Mouse (Mus musculus): ENCODE data around the gene Rbm17. TPM values are rescaled to one million over a fixed set of nuclear protein-coding genes. Genes with fewer than 3 reads are reported as not detected.
A peak's percentile ranks its signal among the peaks of the same experiment; 100 is the strongest.

Rbm17 gene
- polyA plus RNA-seq (2014; fragmentation: Nextera tagmentation; extraction: Ambion mirVana): 205 and 214 TPM in 2 replicates

DNA sequence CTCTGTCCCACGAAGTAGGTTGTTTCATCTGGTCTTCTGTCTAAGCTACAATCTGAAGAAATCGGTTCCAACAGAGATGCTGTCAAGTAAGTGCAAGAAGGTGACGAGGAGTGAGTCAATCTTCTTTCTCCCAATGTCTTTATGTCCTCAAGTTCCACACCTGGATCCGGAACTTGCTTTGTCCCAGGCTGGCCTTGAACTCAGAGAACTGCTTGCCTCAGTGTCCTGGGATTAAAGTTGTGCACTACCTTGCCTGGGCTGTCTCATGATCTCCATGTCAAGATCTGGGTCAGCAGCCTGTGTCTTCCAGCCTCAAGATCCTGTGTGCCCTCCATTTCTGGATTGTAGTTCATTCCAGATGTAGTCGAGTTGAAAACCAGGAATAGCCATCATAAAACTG lies at the start of gene Rbm17:
Rbm17 (minus strand) TSS at position 101 of the 400 bp plus-strand sequence.
- H3K4me2 ChIP-seq (ENCODE audit: low read depth, severe bottlenecking): no peak within 1 kb of the TSS; the same call in 1 of the 2 replicates
- 87% methylated on average over 5 of the region's 5 CpGs for WGBS
- H3K36me3 ChIP-seq (ENCODE audit: control insufficient read depth, insufficient read depth, low read length): peaks cover 2% of the 10 kb centered on the region; the same call in 1 of the 2 replicates
- ATAC-seq (ENCODE audit: insufficient number of reproducible peaks, low FRiP score, low TSS enrichment, low read depth): no peak
- 0 out of 2 replicates have a peak, but pooled peaks cover 3% of the 10 kb centered on the region for H3K4me1 ChIP-seq (ENCODE audit: control insufficient read depth, insufficient read depth, low read length)
- H3K9ac ChIP-seq (ENCODE audit: low read length): peak within 1 kb of the TSS; percentile 97
- no peaks in the 10 kb centered on the region for H3K9me3 ChIP-seq (ENCODE audit: control insufficient read depth, low read length)
- no peaks in the 10 kb centered on the region for H3K27me3 ChIP-seq (ENCODE audit: control insufficient read depth, insufficient read depth, low read length)
- no peak for DNase-seq (ENCODE audit: low spot score)
- peak within 1 kb of the TSS; percentile 96 for H3K4me3 ChIP-seq (ENCODE audit: low read depth, low read length)
- 0 out of 2 replicates have a peak within 1 kb of the TSS, but pooled peaks have one; percentile 9 for H3K27ac ChIP-seq (replicated peaks; ENCODE audit: low read depth, low read length)

DNA sequence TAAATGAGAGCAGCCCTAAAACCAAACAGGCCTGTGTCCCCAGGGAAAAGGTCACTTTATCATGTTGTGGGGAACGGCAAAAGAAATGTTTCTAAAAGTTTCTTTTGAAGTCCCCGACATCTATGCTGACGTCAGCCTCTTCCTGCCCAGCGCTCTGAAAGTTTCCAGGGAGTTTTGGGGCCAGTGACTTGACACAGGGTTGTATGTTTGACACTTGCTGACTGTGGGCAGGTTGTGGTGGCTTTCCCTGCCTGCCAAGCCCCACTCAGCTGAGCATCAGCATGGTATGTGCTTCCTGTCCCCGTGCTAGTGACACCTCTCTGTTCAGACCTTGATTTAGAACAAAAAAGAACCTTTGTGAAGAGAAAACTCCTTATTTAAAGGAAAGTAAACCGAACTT lies 49.4 kb upstream of the Rbm17 start:
- H3K9me3 ChIP-seq (ENCODE audit: control insufficient read depth, low read length): no peaks in the 10 kb centered on the region
- no peak overlapping the region for H3K9ac ChIP-seq (ENCODE audit: low read length)
- no peak for ATAC-seq (ENCODE audit: insufficient number of reproducible peaks, low FRiP score, low TSS enrichment, low read depth)
- H3K36me3 ChIP-seq (ENCODE audit: control insufficient read depth, insufficient read depth, low read length): no peaks in the 10 kb centered on the region
- no peak for DNase-seq (ENCODE audit: low spot score)
- no peak overlapping the region for H3K4me2 ChIP-seq (ENCODE audit: low read depth, severe bottlenecking)
- no peaks in the 10 kb centered on the region for H3K4me1 ChIP-seq (ENCODE audit: control insufficient read depth, insufficient read depth, low read length)
- WGBS: 59% methylated on average over 6 of the region's 6 CpGs
- H3K27ac ChIP-seq (replicated peaks; ENCODE audit: low read depth, low read length): no peak overlapping the region
- no peaks in the 10 kb centered on the region for H3K27me3 ChIP-seq (ENCODE audit: control insufficient read depth, insufficient read depth, low read length)
- H3K4me3 ChIP-seq (ENCODE audit: low read depth, low read length): no peak overlapping the region

GRCm38 (mm10) chr2:11652780-11653179 lies 48.8 kb upstream of the Rbm17 start:
- no peak for DNase-seq (ENCODE audit: low spot score)
- no peak overlapping the region for H3K4me2 ChIP-seq (ENCODE audit: low read depth, severe bottlenecking)
- no peak overlapping the region for H3K4me3 ChIP-seq (ENCODE audit: low read depth, low read length)
- no peak overlapping the region for H3K27ac ChIP-seq (replicated peaks; ENCODE audit: low read depth, low read length)
- no peaks in the 10 kb centered on the region for H3K27me3 ChIP-seq (ENCODE audit: control insufficient read depth, insufficient read depth, low read length)
- H3K36me3 ChIP-seq (ENCODE audit: control insufficient read depth, insufficient read depth, low read length): no peaks in the 10 kb centered on the region
- no peaks in the 10 kb centered on the region for H3K4me1 ChIP-seq (ENCODE audit: control insufficient read depth, insufficient read depth, low read length)
- no peak for ATAC-seq (ENCODE audit: insufficient number of reproducible peaks, low FRiP score, low TSS enrichment, low read depth)
- no peak overlapping the region for H3K9ac ChIP-seq (ENCODE audit: low read length)
- WGBS: 82% methylated on average over 2 of the region's 2 CpGs
- no peaks in the 10 kb centered on the region for H3K9me3 ChIP-seq (ENCODE audit: control insufficient read depth, low read length)

GRCm38 (mm10) chr2:11652196-11652595 lies 48.2 kb upstream of the Rbm17 start:
- Histone ChIP-seq H3K9me3 (ENCODE audit: control insufficient read depth, low read length) (no peaks in the 10 kb centered on the region), H3K4me2 (ENCODE audit: low read depth, severe bottlenecking) (no peak overlapping the region), H3K36me3 (ENCODE audit: control insufficient read depth, insufficient read depth, low read length) (no peaks in the 10 kb centered on the region), H3K4me3 (ENCODE audit: low read depth, low read length) (no peak overlapping the region), H3K27ac (replicated peaks; ENCODE audit: low read depth, low read length) (no peak overlapping the region), H3K9ac (ENCODE audit: low read length) (no peak overlapping the region), H3K27me3 (ENCODE audit: control insufficient read depth, insufficient read depth, low read length) (no peaks in the 10 kb centered on the region), H3K4me1 (ENCODE audit: control insufficient read depth, insufficient read depth, low read length) (no peaks in the 10 kb centered on the region)
- DNase-seq (ENCODE audit: low spot score) (no peak), ATAC-seq (ENCODE audit: insufficient number of reproducible peaks, low FRiP score, low TSS enrichment, low read depth) (no peak)
- 81% methylated on average over 3 of the region's 3 CpGs for WGBS

GRCm38 (mm10) chr2:11651476-11651875 lies 47.5 kb upstream of the Rbm17 start:
- no peaks in the 10 kb centered on the region for H3K9me3 ChIP-seq (ENCODE audit: control insufficient read depth, low read length)
- no peak overlapping the region for H3K27ac ChIP-seq (replicated peaks; ENCODE audit: low read depth, low read length)
- no peak overlapping the region for H3K9ac ChIP-seq (ENCODE audit: low read length)
- H3K27me3 ChIP-seq (ENCODE audit: control insufficient read depth, insufficient read depth, low read length): no peaks in the 10 kb centered on the region
- DNase-seq (ENCODE audit: low spot score) (no peak), ATAC-seq (ENCODE audit: insufficient number of reproducible peaks, low FRiP score, low TSS enrichment, low read depth) (no peak)
- no peaks in the 10 kb centered on the region for H3K4me1 ChIP-seq (ENCODE audit: control insufficient read depth, insufficient read depth, low read length)
- no peak overlapping the region for H3K4me3 ChIP-seq (ENCODE audit: low read depth, low read length)
- H3K36me3 ChIP-seq (ENCODE audit: control insufficient read depth, insufficient read depth, low read length): no peaks in the 10 kb centered on the region
- 58% methylated on average over 3 of the region's 3 CpGs for WGBS
- H3K4me2 ChIP-seq (ENCODE audit: low read depth, severe bottlenecking): no peak overlapping the region

DNA sequence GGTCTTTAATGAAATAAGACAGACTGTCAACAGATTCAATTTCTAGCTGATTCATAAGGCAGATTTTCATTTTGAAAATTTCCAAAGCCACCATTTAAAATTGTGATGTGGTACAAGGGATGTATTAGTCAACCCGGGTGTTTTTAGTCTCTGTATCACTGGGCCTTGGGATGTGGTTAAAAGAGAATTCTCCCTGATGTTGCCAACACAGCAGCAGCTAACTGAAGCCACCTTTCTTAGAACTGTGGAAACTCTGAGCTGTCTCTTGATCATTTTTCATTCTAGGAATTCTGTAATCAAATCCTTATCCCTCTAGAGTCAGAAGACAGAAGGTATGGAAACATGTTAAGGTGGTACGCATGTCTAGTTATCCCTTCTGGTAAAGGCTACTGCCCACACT lies 41.3 kb upstream of the Rbm17 start:
- Histone ChIP-seq H3K36me3 (ENCODE audit: control insufficient read depth, insufficient read depth, low read length) (no peaks in the 10 kb centered on the region), H3K9ac (ENCODE audit: low read length) (no peak overlapping the region), H3K4me2 (ENCODE audit: low read depth, severe bottlenecking) (no peak overlapping the region), H3K9me3 (ENCODE audit: control insufficient read depth, low read length) (no peaks in the 10 kb centered on the region), H3K27ac (replicated peaks; ENCODE audit: low read depth, low read length) (no peak overlapping the region), H3K27me3 (ENCODE audit: control insufficient read depth, insufficient read depth, low read length) (no peaks in the 10 kb centered on the region), H3K4me1 (ENCODE audit: control insufficient read depth, insufficient read depth, low read length) (no peaks in the 10 kb centered on the region), H3K4me3 (ENCODE audit: low read depth, low read length) (no peak overlapping the region)
- DNase-seq (ENCODE audit: low spot score) (no peak), ATAC-seq (ENCODE audit: insufficient number of reproducible peaks, low FRiP score, low TSS enrichment, low read depth) (no peak)
- WGBS: 87% methylated on average over 2 of the region's 2 CpGs

- no peak overlapping the region for H3K4me3 ChIP-seq (ENCODE audit: low read depth, low read length)
- no peaks in the 10 kb centered on the region for H3K4me1 ChIP-seq (ENCODE audit: control insufficient read depth, insufficient read depth, low read length)
- H3K4me2 ChIP-seq (ENCODE audit: low read depth, severe bottlenecking): no peak overlapping the region
- no peaks in the 10 kb centered on the region for H3K27me3 ChIP-seq (ENCODE audit: control insufficient read depth, insufficient read depth, low read length)
- no peaks in the 10 kb centered on the region for H3K9me3 ChIP-seq (ENCODE audit: control insufficient read depth, low read length)
- no peak overlapping the region for H3K9ac ChIP-seq (ENCODE audit: low read length)
- no peak overlapping the region for H3K27ac ChIP-seq (replicated peaks; ENCODE audit: low read depth, low read length)
- 82% methylated on average over 1 of the region's 1 CpGs for WGBS
- DNase-seq (ENCODE audit: low spot score) (no peak), ATAC-seq (ENCODE audit: insufficient number of reproducible peaks, low FRiP score, low TSS enrichment, low read depth) (no peak)
- H3K36me3 ChIP-seq (ENCODE audit: control insufficient read depth, insufficient read depth, low read length): no peaks in the 10 kb centered on the region
These were observed 40.1 kb upstream of the Rbm17 start for GRCm38 (mm10) chr2:11644057-11644456.

DNA sequence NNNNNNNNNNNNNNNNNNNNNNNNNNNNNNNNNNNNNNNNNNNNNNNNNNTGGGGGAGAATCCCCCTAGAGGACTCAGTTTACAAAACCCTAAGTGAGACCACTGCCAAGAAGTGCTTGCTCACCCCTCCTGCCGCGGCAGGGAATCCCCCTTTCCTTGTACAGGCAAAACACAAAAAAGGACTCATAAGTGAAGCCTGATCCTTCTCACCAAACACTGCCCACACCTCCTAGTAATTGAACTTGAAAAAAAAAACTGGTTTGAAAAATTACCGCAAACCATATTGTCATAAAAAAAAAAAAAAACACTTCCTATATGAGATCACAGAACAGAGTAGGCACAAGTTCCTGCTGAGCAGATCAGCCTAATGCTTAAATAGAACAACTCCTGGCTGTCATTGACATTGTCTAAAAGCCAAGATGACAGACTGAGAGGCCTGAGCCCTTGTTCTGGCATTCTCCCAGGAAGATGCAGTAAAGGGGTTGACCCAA lies 38.5 kb upstream of the Rbm17 start, which contains the start of gene Il2ra:
Il2ra (plus strand) TSS at position 357 of the 491 bp plus-strand sequence.
- WGBS: 90% methylated on average over 3 of the region's 3 CpGs
- Histone ChIP-seq H3K4me1 (ENCODE audit: control insufficient read depth, insufficient read depth, low read length) (no peaks in the 10 kb centered on the region), H3K9ac (ENCODE audit: low read length) (no peak within 1 kb of the TSS), H3K4me3 (ENCODE audit: low read depth, low read length) (no peak within 1 kb of the TSS), H3K36me3 (ENCODE audit: control insufficient read depth, insufficient read depth, low read length) (no peaks in the 10 kb centered on the region), H3K4me2 (ENCODE audit: low read depth, severe bottlenecking) (no peak within 1 kb of the TSS), H3K27ac (replicated peaks; ENCODE audit: low read depth, low read length) (no peak within 1 kb of the TSS), H3K27me3 (ENCODE audit: control insufficient read depth, insufficient read depth, low read length) (no peaks in the 10 kb centered on the region), H3K9me3 (ENCODE audit: control insufficient read depth, low read length) (no peaks in the 10 kb centered on the region)
- ATAC-seq (ENCODE audit: insufficient number of reproducible peaks, low FRiP score, low TSS enrichment, low read depth): no peak
- no peak for DNase-seq (ENCODE audit: low spot score)

DNA sequence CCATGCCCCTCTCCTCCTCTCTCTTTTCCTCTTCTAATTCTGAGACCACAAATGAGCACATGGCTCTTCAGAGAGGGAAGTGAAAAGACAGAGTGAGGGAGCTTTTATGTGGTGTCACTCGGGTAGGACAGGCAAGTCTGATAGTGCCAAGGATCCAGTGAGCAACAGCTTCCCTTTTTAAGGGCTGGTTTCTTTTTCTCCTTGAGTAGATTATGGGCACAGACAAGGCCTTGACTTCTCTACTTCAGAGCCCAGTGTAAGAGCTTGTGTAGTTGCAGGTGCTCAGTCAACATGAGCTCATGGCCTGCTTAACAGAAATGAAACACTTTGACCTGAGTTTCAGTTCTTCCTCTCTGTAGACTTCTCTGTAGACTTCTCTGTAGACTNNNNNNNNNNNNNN lies 33.2 kb upstream of the Rbm17 start:
- no peak for DNase-seq (ENCODE audit: low spot score)
- Histone ChIP-seq H3K27me3 (ENCODE audit: control insufficient read depth, insufficient read depth, low read length) (no peaks in the 10 kb centered on the region), H3K36me3 (ENCODE audit: control insufficient read depth, insufficient read depth, low read length) (no peaks in the 10 kb centered on the region)

More for the DNA sequence above, 33.2 kb upstream of the Rbm17 start:
- 69% methylated on average over 1 of the region's 1 CpGs for WGBS
- H3K4me1 ChIP-seq (ENCODE audit: control insufficient read depth, insufficient read depth, low read length): no peaks in the 10 kb centered on the region
- H3K4me2 ChIP-seq (ENCODE audit: low read depth, severe bottlenecking): no peak overlapping the region
- no peaks in the 10 kb centered on the region for H3K9me3 ChIP-seq (ENCODE audit: control insufficient read depth, low read length)
- H3K4me3 ChIP-seq (ENCODE audit: low read depth, low read length): no peak overlapping the region
- no peak for ATAC-seq (ENCODE audit: insufficient number of reproducible peaks, low FRiP score, low TSS enrichment, low read depth)
- H3K9ac ChIP-seq (ENCODE audit: low read length): no peak overlapping the region
- no peak overlapping the region for H3K27ac ChIP-seq (replicated peaks; ENCODE audit: low read depth, low read length)
